14 mouse cellular contexts compared by ENCODE assay signal in genomic region chr4:120003006-120003405, GRCm38 (mm10).
A peak's percentile ranks its signal among the peaks of the same experiment; 100 is the strongest.
DNase-seq lines count a peak whose midpoint lies in the region; ATAC-seq and TF ChIP-seq lines count a peak whose summit lies in the region.
"Had no signal": no experiment of that assay in that cellular context is flagged by ENCODE, and none has a peak within 500 bp of the region (broad histone marks: within the 10 kb centered on the region; RNA-seq: fewer than 3 reads in every experiment).

No protein-coding gene starts in this region.

- no peak overlapping the region for H3K4me3 ChIP-seq in intestine, postnatal 0 days (ENCODE audit: low read depth, low read length)
- no peak overlapping the region for H3K4me3 ChIP-seq in intestine, embryonic 16.5 days (ENCODE audit: low read length)
- H3K4me3 ChIP-seq in lung, adult 2 months (replicated peaks; ENCODE audit: extremely low read depth, low read depth, low read length), result no peak overlapping the region
- H3K4me3 ChIP-seq: heart, embryonic 12.5 days; hindbrain, embryonic 13.5 days; stomach, embryonic 15.5 days had no signal

- peak; percentile 58 for TF ChIP-seq CTCF in intestine, postnatal 0 days (IDR thresholded peaks at IDR 0.05; ENCODE audit: low read depth)
- TF ChIP-seq CTCF in lung, adult 2 months (IDR thresholded peaks at IDR 0.05; ENCODE audit: insufficient read depth, low read length), result peak; percentile 39; the same call in 1 of the 2 replicates

- no peaks in the 10 kb centered on the region for H3K27me3 ChIP-seq in intestine, postnatal 0 days (replicated peaks; ENCODE audit: control insufficient read depth, insufficient read depth, low read length)
- H3K27me3 ChIP-seq in intestine, embryonic 16.5 days (replicated peaks; ENCODE audit: control insufficient read depth, insufficient read depth, low read length), result no peaks in the 10 kb centered on the region
- H3K27me3 ChIP-seq: heart, embryonic 12.5 days; hindbrain, embryonic 13.5 days; stomach, embryonic 15.5 days had no signal

- DNase-seq in lung, adult 2 months, result no peak
- no peak for DNase-seq in lung, adult 18-20 months
- DNase-seq in ZHBTc4 (ENCODE audit: low read depth, low spot score), result peak; percentile 23
- DNase-seq in retina, embryonic 14.5 days (ENCODE audit: low spot score), result peak; percentile 23
- no peak for DNase-seq in spleen, adult 12 weeks (ENCODE audit: low spot score)
- DNase-seq: adrenal gland, postnatal 10 days; right cerebral cortex, postnatal 4 days; thymus, postnatal 36 days had no signal

- no peaks in the 10 kb centered on the region for H3K4me1 ChIP-seq in intestine, postnatal 0 days (replicated peaks; ENCODE audit: control insufficient read depth, insufficient read depth, low read length)
- no peaks in the 10 kb centered on the region for H3K4me1 ChIP-seq in intestine, embryonic 16.5 days (ENCODE audit: control insufficient read depth, insufficient read depth, low read length)
- no peaks in the 10 kb centered on the region for H3K4me1 ChIP-seq in lung, adult 2 months (ENCODE audit: control insufficient read depth, insufficient read depth, low read length)
- H3K4me1 ChIP-seq: heart, embryonic 12.5 days; hindbrain, embryonic 13.5 days; stomach, embryonic 15.5 days had no signal

- no peaks in the 10 kb centered on the region for H3K36me3 ChIP-seq in intestine, postnatal 0 days (ENCODE audit: control insufficient read depth, insufficient read depth)
- H3K36me3 ChIP-seq in intestine, embryonic 16.5 days (ENCODE audit: control insufficient read depth, insufficient read depth, low read length), result no peaks in the 10 kb centered on the region
- H3K36me3 ChIP-seq: heart, embryonic 12.5 days; hindbrain, embryonic 13.5 days; stomach, embryonic 15.5 days had no signal

- no peak for ATAC-seq in intestine, postnatal 0 days
- ATAC-seq in intestine, embryonic 16.5 days, result no peak
- ATAC-seq: CD4-positive, CD25-positive, alpha-beta regulatory T cell, adult 4 months had no signal

- H3K9ac ChIP-seq in intestine, postnatal 0 days (ENCODE audit: low read depth, low read length), result no peak overlapping the region
- H3K9ac ChIP-seq in intestine, embryonic 16.5 days (ENCODE audit: low read depth, low read length), result no peak overlapping the region
- H3K9ac ChIP-seq: heart, embryonic 12.5 days; hindbrain, embryonic 13.5 days; stomach, embryonic 15.5 days had no signal

- no peaks in the 10 kb centered on the region for H3K9me3 ChIP-seq in intestine, postnatal 0 days (ENCODE audit: control insufficient read depth)
- no peaks in the 10 kb centered on the region for H3K9me3 ChIP-seq in intestine, embryonic 16.5 days (ENCODE audit: control insufficient read depth, low read length)
- H3K9me3 ChIP-seq: heart, embryonic 12.5 days; hindbrain, embryonic 13.5 days; stomach, embryonic 15.5 days had no signal

- no peak overlapping the region for H3K27ac ChIP-seq in intestine, postnatal 0 days (ENCODE audit: low read depth, low read length)
- H3K27ac ChIP-seq in intestine, embryonic 16.5 days (ENCODE audit: low read length), result no peak overlapping the region
- H3K27ac ChIP-seq: hindbrain, embryonic 13.5 days; stomach, embryonic 15.5 days had no signal

- no peak for TF ChIP-seq POLR2A in lung, adult 2 months (IDR thresholded peaks at IDR 0.05; ENCODE audit: borderline replicate concordance, extremely low read depth, low read depth, low read length)

- H3K4me2 ChIP-seq in intestine, postnatal 0 days (replicated peaks; ENCODE audit: low read depth), result no peak overlapping the region
- no peak overlapping the region for H3K4me2 ChIP-seq in intestine, embryonic 16.5 days (ENCODE audit: low read depth, low read length)
- H3K4me2 ChIP-seq: heart, embryonic 12.5 days; hindbrain, embryonic 13.5 days; stomach, embryonic 15.5 days had no signal

- 49% methylated on average over 3 of the region's 3 CpGs for WGBS in intestine, postnatal 0 days
- WGBS in intestine, embryonic 16.5 days, result 44% methylated on average over 3 of the region's 3 CpGs
- 53% methylated on average over 3 of the region's 3 CpGs for WGBS in lung, adult 2 months

Comparison
In these comparisons a context has a peak if more than half of its experiments do, and no peak if none do; other contexts are left out.
1. DNase-seq: peak in ZHBTc4 (single experiment) and retina, embryonic 14.5 days (single experiment); none in lung, adult 2 months (single experiment), lung, adult 18-20 months (0 of 2) and spleen, adult 12 weeks (single experiment).